Comparison of ENCODE assay signal across 9 mouse cellular contexts in the genomic region with DNA sequence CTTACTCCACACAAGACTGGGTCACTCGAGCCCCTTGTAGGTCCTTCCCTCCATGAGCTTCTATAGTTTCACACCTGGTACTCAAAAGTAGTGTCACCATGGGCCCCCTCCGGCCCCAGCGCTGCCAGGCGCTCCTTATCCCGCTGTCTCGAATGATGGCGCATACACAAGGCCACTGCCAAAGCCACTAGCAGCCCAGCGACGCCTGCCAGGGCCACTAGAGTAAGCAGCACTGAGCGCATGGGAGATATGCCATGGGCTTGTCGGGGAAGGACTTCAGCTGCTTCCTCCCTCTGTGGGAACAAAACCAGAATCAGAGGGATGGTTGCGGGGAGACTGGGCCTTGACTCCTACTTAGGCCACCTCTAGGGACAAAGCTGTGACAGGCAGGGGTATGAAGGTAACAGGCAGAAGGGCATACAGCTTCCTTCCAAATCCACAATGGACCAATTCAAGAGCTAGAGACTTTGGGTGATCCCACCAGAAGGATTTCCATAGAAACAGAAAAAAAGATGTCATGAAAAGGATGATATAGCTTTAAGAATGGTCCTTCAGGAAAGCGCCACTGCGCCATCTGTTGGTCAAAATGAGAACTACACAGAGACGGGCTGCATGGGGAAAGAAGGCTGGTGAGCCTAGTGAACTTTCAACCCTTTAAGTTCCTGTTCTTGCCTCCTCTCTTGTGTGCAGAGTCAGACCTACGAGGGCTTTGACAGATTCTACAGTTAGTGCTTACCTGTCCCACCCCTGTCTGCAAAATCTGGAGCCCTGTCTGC. TPM values are rescaled to one million over a fixed set of nuclear protein-coding genes. Genes with fewer than 3 reads are reported as not detected.
DNase-seq lines count a peak whose midpoint lies in the region; ATAC-seq and TF ChIP-seq lines count a peak whose summit lies in the region.
"Had no signal": no experiment of that assay in that cellular context is flagged by ENCODE, and none has a peak within 500 bp of the region (broad histone marks: within the 10 kb centered on the region; RNA-seq: fewer than 3 reads in every experiment).

No protein-coding gene starts in this region.

- 64% methylated on average over 16 of the region's 16 CpGs for WGBS in midbrain, embryonic 10.5 days
- WGBS in midbrain, embryonic 15.5 days, result 66% methylated on average over 16 of the region's 16 CpGs
- WGBS in forebrain, embryonic 11.5 days, result 63% methylated on average over 16 of the region's 16 CpGs
- WGBS in liver, postnatal 0 days (ENCODE audit: insufficient replicate concordance), result 58% methylated on average over 16 of the region's 16 CpGs

- H3K9me3 ChIP-seq in midbrain, embryonic 10.5 days (replicated peaks), result no peaks in the 10 kb centered on the region
- H3K9me3 ChIP-seq in midbrain, embryonic 15.5 days, result no peaks in the 10 kb centered on the region
- no peaks in the 10 kb centered on the region for H3K9me3 ChIP-seq in forebrain, embryonic 11.5 days (ENCODE audit: control insufficient read depth, low read length)
- no peaks in the 10 kb centered on the region for H3K9me3 ChIP-seq in liver, postnatal 0 days (ENCODE audit: low read length)

- no peaks in the 10 kb centered on the region for H3K36me3 ChIP-seq in midbrain, embryonic 10.5 days
- no peaks in the 10 kb centered on the region for H3K36me3 ChIP-seq in midbrain, embryonic 15.5 days (replicated peaks)
- H3K36me3 ChIP-seq in forebrain, embryonic 11.5 days (ENCODE audit: control insufficient read depth, insufficient read depth, low read length), result no peaks in the 10 kb centered on the region
- no peaks in the 10 kb centered on the region for H3K36me3 ChIP-seq in liver, postnatal 0 days (replicated peaks; ENCODE audit: insufficient read depth, low read length)

- H3K27me3 ChIP-seq in midbrain, embryonic 10.5 days (ENCODE audit: low read depth, poor library complexity, severe bottlenecking), result peaks cover 20% of the 10 kb centered on the region
- H3K27me3 ChIP-seq in midbrain, embryonic 15.5 days (replicated peaks), result 0 out of 2 replicates have a peak, but pooled peaks cover 10% of the 10 kb centered on the region
- H3K27me3 ChIP-seq in forebrain, embryonic 11.5 days (ENCODE audit: control insufficient read depth, insufficient read depth, low read length), result peaks cover 2% of the 10 kb centered on the region; the same call in 1 of the 2 replicates
- no peaks in the 10 kb centered on the region for H3K27me3 ChIP-seq in liver, postnatal 0 days (ENCODE audit: insufficient read depth, low read length)

- H3K27ac ChIP-seq in midbrain, embryonic 10.5 days (replicated peaks), result 0 out of 2 replicates have a peak overlapping the region, but pooled peaks have one; percentile 33
- H3K27ac ChIP-seq in midbrain, embryonic 15.5 days, result no peak overlapping the region
- no peak overlapping the region for H3K27ac ChIP-seq in forebrain, embryonic 11.5 days (ENCODE audit: low read depth, low read length)
- H3K27ac ChIP-seq in liver, postnatal 0 days (ENCODE audit: low read depth), result no peak overlapping the region

- peak; percentile 85 for TF ChIP-seq CTCF in brain, embryonic 14.5 days (IDR thresholded peaks at IDR 0.05; ENCODE audit: borderline replicate concordance, extremely low read depth, insufficient read depth, insufficient read length)
- TF ChIP-seq CTCF in liver, postnatal 0 days (IDR thresholded peaks at IDR 0.05; ENCODE audit: low read depth), result peak; percentile 95

- no peak for TF ChIP-seq POLR2A in brain, embryonic 14.5 days (IDR thresholded peaks at IDR 0.05; ENCODE audit: borderline replicate concordance, extremely low read depth, insufficient read depth, insufficient read length, poor library complexity, severe bottlenecking)

- TF ChIP-seq EP300 in liver, postnatal 0 days (IDR thresholded peaks at IDR 0.05; ENCODE audit: low read depth), result no peak

- no peak overlapping the region for H3K9ac ChIP-seq in midbrain, embryonic 15.5 days
- no peak overlapping the region; the same call in 1 of the 2 replicates for H3K9ac ChIP-seq in forebrain, embryonic 11.5 days (ENCODE audit: low read length)
- H3K9ac ChIP-seq in liver, postnatal 0 days (replicated peaks), result no peak overlapping the region

- ATAC-seq in midbrain, embryonic 15.5 days (replicated peaks), result no peak; the same call in 1 of the 2 replicates
- no peak for ATAC-seq in forebrain, embryonic 11.5 days (replicated peaks; ENCODE audit: low FRiP score)
- peak; percentile 42 for ATAC-seq in inflammation-experienced regulatory T-cells, adult 6 months
- ATAC-seq in liver, postnatal 0 days, result no peak

- peaks cover 11% of the 10 kb centered on the region for H3K4me1 ChIP-seq in midbrain, embryonic 10.5 days
- peaks cover 7% of the 10 kb centered on the region for H3K4me1 ChIP-seq in midbrain, embryonic 15.5 days
- no peaks in the 10 kb centered on the region for H3K4me1 ChIP-seq in forebrain, embryonic 11.5 days (replicated peaks; ENCODE audit: control insufficient read depth, insufficient read depth, low read length)
- peaks cover 6% of the 10 kb centered on the region; the same call in 1 of the 2 replicates for H3K4me1 ChIP-seq in liver, postnatal 0 days (ENCODE audit: insufficient read depth)

- no peak overlapping the region for H3K4me3 ChIP-seq in midbrain, embryonic 10.5 days
- no peak overlapping the region for H3K4me3 ChIP-seq in midbrain, embryonic 15.5 days
- H3K4me3 ChIP-seq in forebrain, embryonic 11.5 days (ENCODE audit: low read depth, low read length), result no peak overlapping the region
- H3K4me3 ChIP-seq in liver, postnatal 0 days (ENCODE audit: low read depth, low read length), result no peak overlapping the region
- H3K4me3 ChIP-seq: myocyte had no signal

- H3K4me2 ChIP-seq in midbrain, embryonic 15.5 days, result no peak overlapping the region
- H3K4me2 ChIP-seq in forebrain, embryonic 11.5 days (ENCODE audit: low read depth, low read length, severe bottlenecking), result no peak overlapping the region
- no peak overlapping the region for H3K4me2 ChIP-seq in liver, postnatal 0 days (ENCODE audit: low read depth, low read length)

- peak; percentile 75 for DNase-seq in midbrain, embryonic 10.5 days (ENCODE audit: low spot score)
- DNase-seq in brain, embryonic 14.5 days (ENCODE audit: low read depth), result peak; percentile 76
- DNase-seq in forebrain, embryonic 11.5 days (ENCODE audit: low spot score), result peak; percentile 85
- peak; percentile 90 for DNase-seq in liver, postnatal 0 days
- peak; percentile 70 for DNase-seq in retina, postnatal 7 days (ENCODE audit: low read depth, low spot score)
- DNase-seq in thymus, postnatal 4 days, result peak; percentile 94

RNA-seq across cellular contexts. Expression of gene Ptprn, which starts 10.3 kb away (rescaled TPM):
- 3.6 and 6.1 TPM in 2 replicates for polyA plus RNA-seq in midbrain, embryonic 10.5 days (2016; fragmentation: Nextera tagmentation; extraction: Ambion mirVana)
- polyA plus RNA-seq in midbrain, embryonic 15.5 days (2015; fragmentation: Nextera tagmentation; extraction: Ambion mirVana), result 24.2 and 26.6 TPM in 2 replicates
- 33.4 and 53.4 TPM in 2 replicates for polyA plus RNA-seq in brain, embryonic 14.5 days (2012; rRNA removed)
- polyA plus RNA-seq in forebrain, embryonic 11.5 days (2014; fragmentation: Nextera tagmentation; extraction: Ambion mirVana), result 3.7 and 4.3 TPM in 2 replicates
- polyA plus RNA-seq in inflammation-experienced regulatory T-cells, adult 6 months (2017; shearing (Covaris generic)), result under 1 TPM in 1 of 3 experiments, not detected in 2; 0.36 TPM
- polyA plus RNA-seq in liver, postnatal 0 days (2015; fragmentation: Nextera tagmentation; extraction: Ambion mirVana), result 0.02 and 0.09 TPM in 2 replicates

RNA-seq across cellular contexts. Expression of gene Dnajb2, which starts 17.8 kb away (rescaled TPM):
- polyA plus RNA-seq in midbrain, embryonic 10.5 days (2016; fragmentation: Nextera tagmentation; extraction: Ambion mirVana), result 27.5 and 27.9 TPM in 2 replicates
- 72.9 and 82.1 TPM in 2 replicates for polyA plus RNA-seq in midbrain, embryonic 15.5 days (2015; fragmentation: Nextera tagmentation; extraction: Ambion mirVana)
- 52.4 and 53.3 TPM in 2 replicates for polyA plus RNA-seq in brain, embryonic 14.5 days (2012; rRNA removed)
- 22.2 and 22.6 TPM in 2 replicates for polyA plus RNA-seq in forebrain, embryonic 11.5 days (2014; fragmentation: Nextera tagmentation; extraction: Ambion mirVana)
- polyA plus RNA-seq in inflammation-experienced regulatory T-cells, adult 6 months (2017; shearing (Covaris generic)), result 1 to 10 TPM; 3.0 to 7.0 (median 5.8) TPM
- polyA plus RNA-seq in liver, postnatal 0 days (2015; fragmentation: Nextera tagmentation; extraction: Ambion mirVana), result 29.0 and 31.0 TPM in 2 replicates

RNA-seq across cellular contexts. Expression of gene A630095N17Rik, which starts 22.1 kb away (rescaled TPM):
- polyA plus RNA-seq in midbrain, embryonic 10.5 days (2016; fragmentation: Nextera tagmentation; extraction: Ambion mirVana), result not detected in 2 replicates
- not detected in 2 replicates for polyA plus RNA-seq in midbrain, embryonic 15.5 days (2015; fragmentation: Nextera tagmentation; extraction: Ambion mirVana)
- polyA plus RNA-seq in brain, embryonic 14.5 days (2012; rRNA removed), result not detected in 2 replicates
- not detected in 2 replicates for polyA plus RNA-seq in forebrain, embryonic 11.5 days (2014; fragmentation: Nextera tagmentation; extraction: Ambion mirVana)
- polyA plus RNA-seq in inflammation-experienced regulatory T-cells, adult 6 months (2017; shearing (Covaris generic)), result not detected
- polyA plus RNA-seq in liver, postnatal 0 days (2015; fragmentation: Nextera tagmentation; extraction: Ambion mirVana), result 0.18 TPM in 1 of 2 replicates, not detected in the other

RNA-seq across cellular contexts. Expression of gene Resp18, which starts 24.2 kb away (rescaled TPM):
- polyA plus RNA-seq in midbrain, embryonic 10.5 days (2016; fragmentation: Nextera tagmentation; extraction: Ambion mirVana), result 7.2 and 16.2 TPM in 2 replicates
- 167 and 169 TPM in 2 replicates for polyA plus RNA-seq in midbrain, embryonic 15.5 days (2015; fragmentation: Nextera tagmentation; extraction: Ambion mirVana)
- polyA plus RNA-seq in brain, embryonic 14.5 days (2012; rRNA removed), result 78.9 and 87.2 TPM in 2 replicates
- polyA plus RNA-seq in forebrain, embryonic 11.5 days (2014; fragmentation: Nextera tagmentation; extraction: Ambion mirVana), result 14.9 and 15.8 TPM in 2 replicates
- polyA plus RNA-seq in inflammation-experienced regulatory T-cells, adult 6 months (2017; shearing (Covaris generic)), result not detected
- not detected in 2 replicates for polyA plus RNA-seq in liver, postnatal 0 days (2015; fragmentation: Nextera tagmentation; extraction: Ambion mirVana)
- polyA plus RNA-seq: myocyte had no signal

RNA-seq across cellular contexts. Expression of gene Tuba4a, which starts 34.4 kb away (rescaled TPM):
- polyA plus RNA-seq in midbrain, embryonic 10.5 days (2016; fragmentation: Nextera tagmentation; extraction: Ambion mirVana), result 9.0 and 10.0 TPM in 2 replicates
- polyA plus RNA-seq in midbrain, embryonic 15.5 days (2015; fragmentation: Nextera tagmentation; extraction: Ambion mirVana), result 7.9 and 12.7 TPM in 2 replicates
- polyA plus RNA-seq in brain, embryonic 14.5 days (2012; rRNA removed), result 3.3 and 7.9 TPM in 2 replicates
- 11.4 and 12.9 TPM in 2 replicates for polyA plus RNA-seq in forebrain, embryonic 11.5 days (2014; fragmentation: Nextera tagmentation; extraction: Ambion mirVana)
- 100 to 1,000 TPM; 116 to 151 (median 123) TPM for polyA plus RNA-seq in inflammation-experienced regulatory T-cells, adult 6 months (2017; shearing (Covaris generic))
- polyA plus RNA-seq in liver, postnatal 0 days (2015; fragmentation: Nextera tagmentation; extraction: Ambion mirVana), result 291 and 298 TPM in 2 replicates
